Mouse (Mus musculus) liver, postnatal 0 days (tissue): ENCODE measurements around the gene Lemd1. TPM values are rescaled to one million over a fixed set of nuclear protein-coding genes. Genes with fewer than 3 reads are reported as not detected.
A peak's percentile ranks its signal among the peaks of the same experiment; 100 is the strongest.

ENCODE experiments used
- ATAC-seq: fragments of 200-750 bp; cut with Nextera tagmentation; 2 replicates; pipeline ENCODE4 v1.8.0; 2017; ENCODE audit warnings: mild to moderate bottlenecking, moderate library complexity
- DNase-seq: peaks from one replicate; pipeline ENCODE4 v3.0.0-alpha.2; 2016
- H3K27ac ChIP-seq: fragments of 300-500 bp; sonication (generic); 2 replicates; pipeline ENCODE4 v1.5.1; 2014; ENCODE audit warnings: antibody characterized with exemption, moderate library complexity, mild to moderate bottlenecking, low read depth
- H3K27me3 ChIP-seq: fragments of 300-500 bp; sonication (generic); 2 replicates; pipeline ENCODE4 v1.6.1; 2014; ENCODE audit warnings: low read length, control low read depth, mixed read lengths; ENCODE audit not compliant: insufficient read depth
- H3K36me3 ChIP-seq: fragments of 300-500 bp; sonication (generic); replicated peaks from 2 replicates; pipeline ENCODE4 v1.6.1; 2014; ENCODE audit warnings: mild to moderate bottlenecking, control low read depth, low read length, moderate library complexity, mixed read lengths; ENCODE audit not compliant: insufficient read depth
- H3K4me1 ChIP-seq: fragments of 300-500 bp; sonication (generic); 2 replicates; pipeline ENCODE4 v1.6.1; 2014; ENCODE audit warnings: antibody characterized with exemption, mild to moderate bottlenecking, control low read depth; ENCODE audit not compliant: insufficient read depth
- H3K4me2 ChIP-seq: fragments of 300-500 bp; sonication (generic); 2 replicates; pipeline ENCODE4 v1.6.1; 2014; ENCODE audit warnings: low read depth, mild to moderate bottlenecking, low read length, moderate library complexity, mixed read lengths
- H3K4me3 ChIP-seq: fragments of 300-500 bp; sonication (generic); 2 replicates; pipeline ENCODE4 v1.5.1; 2014; ENCODE audit warnings: low read depth, low read length
- H3K9ac ChIP-seq: fragments of 300-500 bp; sonication (generic); replicated peaks from 2 replicates; pipeline ENCODE4 v1.6.1; 2014; ENCODE audit warnings: mild to moderate bottlenecking, moderate library complexity
- H3K9me3 ChIP-seq: fragments of 300-500 bp; sonication (generic); 2 replicates; pipeline ENCODE4 v1.6.1; 2016; ENCODE audit warnings: mild to moderate bottlenecking, control low read depth, low read length, mixed read lengths
- CTCF ChIP-seq: sonication (generic); IDR thresholded peaks from 2 replicates; pipeline ENCODE4 v1.5.1; 2016; ENCODE audit warnings: antibody characterized with exemption, low read depth
- EP300 ChIP-seq: IDR thresholded peaks from 2 replicates; pipeline ENCODE4 v1.6.1; 2016; ENCODE audit warnings: antibody characterized with exemption, low read depth, mild to moderate bottlenecking
- WGBS: fragments of 180-500 bp; shearing (Covaris S2); extraction: QIAGEN DNeasy Blood & Tissue Kit; methylation state at CpG from one replicate; pipeline ENCODE4 v1.1.7; 2014; ENCODE audit not compliant: insufficient replicate concordance; 5-methylcytosine and 5-hydroxymethylcytosine counted together
- polyA plus RNA-seq: library from polyadenylated mRNA; unstranded; fragments of >200 nt; fragmentation: Nextera tagmentation; extraction: Ambion mirVana; gene quantifications from 2 replicates; pipeline ENCODE4 v1.2.1, GENCODE M21; 2015

Lemd1 gene
- polyA plus RNA-seq, 1 experiment from 2014 or later = not detected

DNA sequence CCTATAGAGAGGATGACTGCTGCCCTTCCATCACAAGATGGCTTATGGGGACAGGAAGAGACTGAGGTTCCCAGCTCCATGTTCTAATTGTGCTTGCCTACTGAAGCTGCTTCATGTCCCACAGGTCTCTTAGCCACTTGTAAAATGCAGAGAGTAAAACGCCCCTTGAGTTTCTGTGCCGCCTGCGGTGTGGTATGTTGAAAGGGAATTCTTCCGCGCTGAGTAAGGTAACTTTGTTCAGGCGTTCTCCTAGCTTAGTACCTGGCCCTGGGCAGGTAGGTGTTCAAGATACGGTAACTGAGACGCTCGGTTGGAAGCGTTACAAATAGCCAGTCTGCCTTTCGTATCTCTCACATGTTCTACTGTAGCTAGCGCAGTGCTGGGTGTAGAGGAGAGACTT lies 20.4 kb downstream of the Lemd1 start:
- H3K4me1 ChIP-seq = no peaks in the 10 kb centered on the region
- no peaks in the 10 kb centered on the region for H3K36me3 ChIP-seq
- TF ChIP-seq EP300 = no peak
- TF ChIP-seq CTCF = no peak
- no peak overlapping the region for H3K4me2 ChIP-seq
- 34% methylated on average over 12 of the region's 12 CpGs for WGBS
- DNase-seq = no peak
- no peak overlapping the region for H3K9ac ChIP-seq
- H3K4me3 ChIP-seq = no peak overlapping the region
- H3K27me3 ChIP-seq = peaks cover 20% of the 10 kb centered on the region
- no peaks in the 10 kb centered on the region for H3K9me3 ChIP-seq
- no peak overlapping the region for H3K27ac ChIP-seq
- no peak for ATAC-seq

DNA sequence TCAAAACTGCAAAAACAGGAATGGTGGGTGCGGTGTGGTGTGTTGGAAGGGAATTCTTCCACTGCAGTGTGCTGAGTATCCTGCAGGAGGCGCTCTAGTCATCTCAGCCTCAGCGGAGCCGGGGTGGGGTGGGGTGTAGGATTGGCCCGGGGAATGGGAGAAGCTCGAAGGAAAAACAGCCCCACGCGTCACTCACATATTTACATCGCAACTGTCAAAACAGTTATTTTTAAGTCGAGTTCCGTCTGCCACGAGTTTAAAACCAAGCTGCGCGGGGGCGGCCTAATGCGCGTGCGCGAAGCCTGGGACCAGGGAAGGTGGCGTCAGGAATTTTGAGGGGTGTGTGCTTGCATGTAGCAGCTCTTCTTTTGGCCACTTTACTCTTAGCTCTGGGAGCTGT lies 21.0 kb downstream of the Lemd1 start:
- Histone ChIP-seq H3K27ac (no peak overlapping the region), H3K9ac (no peak overlapping the region), H3K9me3 (no peaks in the 10 kb centered on the region), H3K27me3 (peaks cover 20% of the 10 kb centered on the region), H3K4me1 (no peaks in the 10 kb centered on the region), H3K4me2 (peak overlapping the region; percentile 61), H3K36me3 (no peaks in the 10 kb centered on the region), H3K4me3 (peak overlapping the region; percentile 30)
- ATAC-seq (peak; percentile 33; the same call in 1 of the 2 replicates), DNase-seq (peak; percentile 49)
- WGBS = 9% methylated on average over 20 of the region's 20 CpGs
- TF ChIP-seq EP300 (no peak), CTCF (peak; percentile 66)

DNA sequence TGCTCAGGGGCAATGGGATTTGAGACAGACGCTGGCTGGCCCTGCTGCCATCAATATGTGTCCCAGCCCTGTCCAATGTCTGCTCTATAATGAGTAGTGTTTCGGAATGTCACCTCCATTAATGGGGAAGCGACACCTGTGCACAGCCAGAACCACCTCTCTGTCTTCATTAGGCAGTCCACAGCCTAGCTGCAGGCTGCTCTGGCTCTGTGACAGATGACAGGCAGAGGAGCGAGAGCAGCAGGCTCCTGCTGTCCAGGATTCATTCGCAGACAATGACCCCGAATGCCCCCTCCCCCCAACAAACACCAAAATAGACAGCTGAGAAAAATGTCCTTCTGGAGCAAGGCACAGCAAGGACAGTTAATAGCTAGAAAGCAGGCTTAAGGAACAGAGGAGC lies 21.8 kb downstream of the Lemd1 start:
- H3K27me3 ChIP-seq = peaks cover 20% of the 10 kb centered on the region
- ATAC-seq = no peak
- H3K4me3 ChIP-seq = no peak overlapping the region
- no peaks in the 10 kb centered on the region for H3K4me1 ChIP-seq
- 56% methylated on average over 6 of the region's 6 CpGs for WGBS
- H3K36me3 ChIP-seq = no peaks in the 10 kb centered on the region
- no peak overlapping the region for H3K4me2 ChIP-seq
- H3K9me3 ChIP-seq = no peaks in the 10 kb centered on the region
- TF ChIP-seq EP300 = no peak
- TF ChIP-seq CTCF = no peak
- no peak overlapping the region for H3K9ac ChIP-seq
- no peak overlapping the region for H3K27ac ChIP-seq
- DNase-seq = no peak

DNA sequence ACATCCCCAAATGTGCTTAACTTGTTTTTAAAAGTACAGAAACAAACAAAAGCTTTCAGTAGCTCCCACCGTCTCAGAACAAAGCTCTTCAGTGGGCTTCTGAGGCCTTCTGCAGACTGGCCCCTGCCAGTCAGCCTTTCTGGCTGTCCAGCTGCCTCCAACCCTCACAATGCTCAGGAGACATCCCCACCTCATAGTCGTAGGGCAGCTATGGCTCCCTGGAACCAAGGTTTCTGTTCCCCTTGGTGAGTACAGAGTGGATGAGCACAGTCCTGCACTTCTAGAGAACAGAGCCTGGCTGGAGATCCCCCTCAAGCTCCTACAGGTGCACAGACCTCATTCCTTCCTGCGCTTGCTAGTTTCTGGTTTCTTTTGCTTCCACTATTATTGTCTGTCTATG lies 25.0 kb downstream of the Lemd1 start:
- H3K27me3 ChIP-seq = peaks cover 9% of the 10 kb centered on the region
- no peak overlapping the region for H3K4me2 ChIP-seq
- ATAC-seq (no peak), DNase-seq (no peak)
- H3K9me3 ChIP-seq = no peaks in the 10 kb centered on the region
- TF ChIP-seq CTCF (no peak), EP300 (no peak)
- no peak overlapping the region for H3K9ac ChIP-seq
- no peaks in the 10 kb centered on the region for H3K36me3 ChIP-seq
- no peak overlapping the region for H3K27ac ChIP-seq
- H3K4me1 ChIP-seq = no peaks in the 10 kb centered on the region
- WGBS = 72% methylated on average over 3 of the region's 3 CpGs
- no peak overlapping the region for H3K4me3 ChIP-seq

DNA sequence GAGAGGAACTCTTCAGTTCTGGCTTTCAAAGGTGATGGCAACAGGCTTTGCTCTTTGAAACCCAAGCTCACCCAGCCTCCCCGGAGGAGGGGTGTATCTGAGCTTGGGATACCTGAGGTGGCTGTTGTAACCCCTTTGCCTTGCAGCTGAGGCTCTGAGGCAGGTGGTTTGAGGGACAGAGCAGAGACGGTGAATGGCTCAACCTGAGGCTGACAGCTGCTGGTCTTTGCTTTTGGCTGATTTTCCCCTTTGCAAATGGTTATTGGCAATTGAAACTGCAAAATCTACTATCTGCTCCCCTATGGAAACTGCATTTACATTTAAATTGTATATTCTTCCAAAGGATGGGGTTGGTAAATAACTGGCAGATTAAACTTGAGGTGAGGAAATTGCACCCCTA lies 30.4 kb downstream of the Lemd1 start:
- H3K27ac ChIP-seq = no peak overlapping the region
- no peaks in the 10 kb centered on the region for H3K36me3 ChIP-seq
- H3K4me1 ChIP-seq = no peaks in the 10 kb centered on the region
- no peak for ATAC-seq
- H3K9ac ChIP-seq = no peak overlapping the region
- no peaks in the 10 kb centered on the region for H3K9me3 ChIP-seq
- peaks cover 5% of the 10 kb centered on the region; the same call in 1 of the 2 replicates for H3K27me3 ChIP-seq
- no peak overlapping the region for H3K4me3 ChIP-seq
- WGBS = 40% methylated on average over 2 of the region's 2 CpGs
- TF ChIP-seq EP300 = no peak
- no peak for TF ChIP-seq CTCF
- H3K4me2 ChIP-seq = no peak overlapping the region
- DNase-seq = no peak

DNA sequence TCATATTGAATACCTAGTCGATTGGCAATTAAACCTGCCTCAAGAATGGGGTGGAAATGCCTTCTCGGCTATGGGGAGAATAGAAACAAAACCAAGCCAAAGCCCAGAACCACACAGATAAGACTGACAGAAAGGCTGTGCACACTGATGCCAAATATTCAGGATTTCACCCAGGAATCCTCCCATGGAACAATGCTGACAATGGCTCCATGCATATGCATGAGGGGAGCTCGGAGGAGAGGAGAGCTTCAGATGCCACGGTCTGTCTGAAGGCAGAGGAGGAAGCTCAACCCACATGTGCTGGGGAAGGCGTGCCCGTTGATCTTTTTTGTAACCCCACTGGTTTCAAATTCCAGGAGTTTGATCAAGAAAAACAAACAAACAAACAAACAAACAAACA lies 30.9 kb downstream of the Lemd1 start:
- Histone ChIP-seq H3K27me3 (peaks cover 5% of the 10 kb centered on the region; the same call in 1 of the 2 replicates), H3K4me1 (no peaks in the 10 kb centered on the region), H3K4me2 (no peak overlapping the region), H3K27ac (no peak overlapping the region), H3K9ac (no peak overlapping the region), H3K36me3 (no peaks in the 10 kb centered on the region), H3K9me3 (no peaks in the 10 kb centered on the region), H3K4me3 (no peak overlapping the region)
- TF ChIP-seq EP300 (no peak), CTCF (no peak)
- 30% methylated on average over 6 of the region's 6 CpGs for WGBS
- ATAC-seq (no peak), DNase-seq (no peak)
